Mouse (Mus musculus) limb, embryonic 11.5 days (tissue): ENCODE results near the gene Bpifb4. TPM values are rescaled to one million over a fixed set of nuclear protein-coding genes. Genes with fewer than 3 reads are reported as not detected.

ENCODE experiments used
- ATAC-seq: fragments of 200-750 bp; cut with Nextera tagmentation; 2 replicates; pipeline ENCODE4 v1.8.0; 2017; ENCODE audit warnings: low read depth; ENCODE audit not compliant: insufficient number of reproducible peaks, low FRiP score, low TSS enrichment
- DNase-seq: peaks from one replicate; pipeline ENCODE4 v3.0.0-alpha.2; 2015; ENCODE audit warnings: low spot score
- H3K27ac ChIP-seq: fragments of 300-500 bp; sonication (generic); replicated peaks from 2 replicates; pipeline ENCODE4 v1.5.1; 2014; ENCODE audit warnings: low read depth, mild to moderate bottlenecking, low read length
- H3K27me3 ChIP-seq: fragments of 300-500 bp; sonication (generic); 2 replicates; pipeline ENCODE4 v1.6.1; 2014; ENCODE audit warnings: mild to moderate bottlenecking, low read length, mixed read lengths; ENCODE audit not compliant: control insufficient read depth, insufficient read depth
- H3K36me3 ChIP-seq: fragments of 300-500 bp; sonication (generic); 2 replicates; pipeline ENCODE4 v1.6.1; 2014; ENCODE audit warnings: mild to moderate bottlenecking, low read length, moderate library complexity, mixed read lengths; ENCODE audit not compliant: control insufficient read depth, insufficient read depth
- H3K4me1 ChIP-seq: fragments of 300-500 bp; sonication (generic); 2 replicates; pipeline ENCODE4 v1.6.1; 2014; ENCODE audit warnings: low read length, mixed read lengths; ENCODE audit not compliant: control insufficient read depth, insufficient read depth
- H3K4me2 ChIP-seq: fragments of 300-500 bp; sonication (generic); 2 replicates; pipeline ENCODE4 v1.6.1; 2014; ENCODE audit warnings: low read depth, mild to moderate bottlenecking, moderate library complexity; ENCODE audit not compliant: severe bottlenecking
- H3K4me3 ChIP-seq: fragments of 300-500 bp; sonication (generic); 2 replicates; pipeline ENCODE4 v1.5.1; 2014; ENCODE audit warnings: low read depth, low read length
- H3K9ac ChIP-seq: fragments of 300-500 bp; sonication (generic); 2 replicates; pipeline ENCODE4 v1.6.1; 2014; ENCODE audit warnings: mild to moderate bottlenecking, low read length
- H3K9me3 ChIP-seq: fragments of 300-500 bp; sonication (generic); 2 replicates; pipeline ENCODE4 v1.6.1; 2016; ENCODE audit warnings: low read length; ENCODE audit not compliant: control insufficient read depth
- WGBS: fragments of 180-500 bp; shearing (Covaris S2); extraction: QIAGEN DNeasy Blood & Tissue Kit; methylation state at CpG from one replicate; pipeline ENCODE4 v1.1.7; 2014; 5-methylcytosine and 5-hydroxymethylcytosine counted together
- polyA plus RNA-seq: library from polyadenylated mRNA; unstranded; fragments of >200 nt; fragmentation: Nextera tagmentation; extraction: Ambion mirVana; gene quantifications from 2 replicates; pipeline ENCODE4 v1.2.1, GENCODE M21; 2014

Bpifb4 gene
- polyA plus RNA-seq, 1 experiment from 2014 or later, result not detected

DNA sequence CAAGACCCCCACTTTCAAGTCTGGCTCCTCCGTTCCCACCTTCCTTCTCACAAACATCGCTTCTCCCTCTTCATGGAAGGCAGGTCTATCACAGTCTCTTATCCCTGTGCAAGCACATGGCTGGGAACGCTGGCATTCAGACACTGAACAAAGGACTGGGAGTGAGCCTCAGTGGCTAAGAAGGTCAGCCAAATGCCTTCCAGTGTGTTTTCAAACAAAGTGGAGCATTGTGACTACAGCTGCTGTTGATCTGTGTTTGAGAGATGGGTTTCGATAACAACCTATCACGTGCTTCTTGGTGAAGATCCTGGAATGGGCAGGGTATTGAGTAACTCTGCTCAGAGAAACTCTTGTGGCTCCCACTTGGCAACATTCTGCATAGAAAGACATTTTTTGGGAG, 32.2 kb downstream of the Bpifb4 start:
- Histone ChIP-seq H3K27me3 (no peaks in the 10 kb centered on the region), H3K36me3 (no peaks in the 10 kb centered on the region), H3K4me3 (no peak overlapping the region), H3K27ac (no peak overlapping the region), H3K4me1 (no peaks in the 10 kb centered on the region), H3K4me2 (no peak overlapping the region), H3K9me3 (no peaks in the 10 kb centered on the region), H3K9ac (no peak overlapping the region)
- WGBS, result 88% methylated on average over 5 of the region's 5 CpGs
- DNase-seq, result no peak
- ATAC-seq, result no peak

GRCm38 (mm10) chr2:153974582-153974981, 36.6 kb downstream of the Bpifb4 start, which contains the start of gene Bpifa6:
TSS of gene Bpifa6 (plus strand) at chr2:153974945.
- H3K27ac ChIP-seq, result no peak within 1 kb of the TSS
- H3K27me3 ChIP-seq, result no peaks in the 10 kb centered on the region
- 74% methylated on average over 5 of the region's 5 CpGs for WGBS
- no peak within 1 kb of the TSS for H3K4me2 ChIP-seq
- ATAC-seq, result no peak
- no peaks in the 10 kb centered on the region for H3K4me1 ChIP-seq
- H3K36me3 ChIP-seq, result no peaks in the 10 kb centered on the region
- no peaks in the 10 kb centered on the region for H3K9me3 ChIP-seq
- H3K4me3 ChIP-seq, result no peak within 1 kb of the TSS
- DNase-seq, result no peak
- H3K9ac ChIP-seq, result no peak within 1 kb of the TSS

DNA sequence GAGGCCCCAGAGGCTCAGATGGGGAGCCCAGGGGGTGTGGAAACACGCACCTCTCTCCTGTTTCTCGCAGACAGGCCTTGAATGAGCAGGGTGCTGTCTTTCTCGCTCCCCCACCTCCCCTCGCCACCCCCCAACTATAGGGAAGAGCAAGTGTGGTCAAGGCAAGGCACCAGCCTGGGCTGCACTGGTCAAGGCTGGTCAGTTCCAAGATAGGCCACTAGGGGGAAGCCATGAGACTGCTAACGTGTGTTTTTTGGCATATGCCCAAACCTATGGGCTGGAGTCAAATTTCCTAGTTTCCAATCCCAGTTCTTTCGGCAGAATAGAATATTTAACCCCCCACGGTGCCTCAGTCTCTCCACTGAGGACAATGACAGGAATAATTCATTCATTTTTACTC, 57.8 kb downstream of the Bpifb4 start:
- DNase-seq (peak; percentile 89), ATAC-seq (no peak)
- 6% methylated on average over 7 of the region's 7 CpGs for WGBS
- Histone ChIP-seq H3K9ac (no peak overlapping the region), H3K27me3 (no peaks in the 10 kb centered on the region), H3K9me3 (no peaks in the 10 kb centered on the region), H3K4me1 (no peaks in the 10 kb centered on the region), H3K4me2 (no peak overlapping the region), H3K4me3 (no peak overlapping the region), H3K36me3 (no peaks in the 10 kb centered on the region), H3K27ac (no peak overlapping the region)

DNA sequence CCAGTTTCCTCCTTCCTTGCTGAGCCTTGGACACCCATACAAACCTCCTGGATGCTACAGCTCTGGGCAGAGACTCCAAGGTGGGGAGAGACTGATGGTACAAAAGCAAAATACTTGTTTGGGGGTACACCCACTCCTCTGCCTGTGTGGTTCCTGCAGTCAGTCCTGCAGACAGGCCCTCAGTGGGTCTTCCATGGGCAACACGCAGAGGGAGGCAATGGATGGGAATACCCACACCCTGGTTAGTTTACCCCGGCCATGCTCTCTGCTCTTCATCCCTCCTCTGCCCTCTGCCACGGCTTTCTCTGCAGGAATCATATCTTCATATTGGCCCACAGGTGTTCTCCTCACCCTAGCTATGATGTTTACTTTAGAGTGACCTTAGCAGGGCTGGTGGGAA, 62.5 kb downstream of the Bpifb4 start:
- Histone ChIP-seq H3K4me3 (no peak overlapping the region), H3K27ac (no peak overlapping the region), H3K27me3 (no peaks in the 10 kb centered on the region), H3K36me3 (no peaks in the 10 kb centered on the region), H3K4me1 (no peaks in the 10 kb centered on the region), H3K9me3 (no peaks in the 10 kb centered on the region), H3K4me2 (no peak overlapping the region), H3K9ac (no peak overlapping the region)
- 88% methylated on average over 3 of the region's 3 CpGs for WGBS
- DNase-seq (no peak), ATAC-seq (no peak)

- no peaks in the 10 kb centered on the region for H3K36me3 ChIP-seq
- H3K9ac ChIP-seq, result no peak overlapping the region
- no peaks in the 10 kb centered on the region for H3K27me3 ChIP-seq
- H3K27ac ChIP-seq, result no peak overlapping the region
- no peak for ATAC-seq
- no peaks in the 10 kb centered on the region for H3K4me1 ChIP-seq
- H3K9me3 ChIP-seq, result no peaks in the 10 kb centered on the region
- DNase-seq, result no peak
- H3K4me2 ChIP-seq, result no peak overlapping the region
- H3K4me3 ChIP-seq, result no peak overlapping the region
Observed at GRCm38 (mm10) chr2:154001056-154001455, 63.0 kb downstream of the Bpifb4 start.

GRCm38 (mm10) chr2:154004456-154004855, 66.4 kb downstream of the Bpifb4 start:
- Histone ChIP-seq H3K9ac (no peak overlapping the region), H3K4me1 (no peaks in the 10 kb centered on the region), H3K4me3 (no peak overlapping the region), H3K27me3 (no peaks in the 10 kb centered on the region), H3K4me2 (no peak overlapping the region), H3K36me3 (no peaks in the 10 kb centered on the region), H3K9me3 (no peaks in the 10 kb centered on the region), H3K27ac (no peak overlapping the region)
- DNase-seq (no peak), ATAC-seq (no peak)
- 85% methylated on average over 1 of the region's 1 CpGs for WGBS

- ATAC-seq, result no peak
- Histone ChIP-seq H3K27ac (no peak overlapping the region), H3K9ac (no peak overlapping the region), H3K27me3 (no peaks in the 10 kb centered on the region), H3K9me3 (no peaks in the 10 kb centered on the region), H3K4me1 (no peaks in the 10 kb centered on the region), H3K36me3 (no peaks in the 10 kb centered on the region), H3K4me3 (no peak overlapping the region), H3K4me2 (no peak overlapping the region)
- no peak for DNase-seq
- 73% methylated on average over 1 of the region's 1 CpGs for WGBS
Observed at GRCm38 (mm10) chr2:154005094-154005493, 67.1 kb downstream of the Bpifb4 start.

- 95% methylated on average over 4 of the region's 4 CpGs for WGBS
- Histone ChIP-seq H3K27ac (no peak overlapping the region), H3K36me3 (no peaks in the 10 kb centered on the region), H3K9ac (no peak overlapping the region), H3K4me2 (no peak overlapping the region), H3K9me3 (no peaks in the 10 kb centered on the region), H3K4me1 (no peaks in the 10 kb centered on the region), H3K27me3 (no peaks in the 10 kb centered on the region), H3K4me3 (no peak overlapping the region)
- DNase-seq, result no peak
- ATAC-seq, result no peak
Observed at GRCm38 (mm10) chr2:154005734-154006133, 67.7 kb downstream of the Bpifb4 start.

DNA sequence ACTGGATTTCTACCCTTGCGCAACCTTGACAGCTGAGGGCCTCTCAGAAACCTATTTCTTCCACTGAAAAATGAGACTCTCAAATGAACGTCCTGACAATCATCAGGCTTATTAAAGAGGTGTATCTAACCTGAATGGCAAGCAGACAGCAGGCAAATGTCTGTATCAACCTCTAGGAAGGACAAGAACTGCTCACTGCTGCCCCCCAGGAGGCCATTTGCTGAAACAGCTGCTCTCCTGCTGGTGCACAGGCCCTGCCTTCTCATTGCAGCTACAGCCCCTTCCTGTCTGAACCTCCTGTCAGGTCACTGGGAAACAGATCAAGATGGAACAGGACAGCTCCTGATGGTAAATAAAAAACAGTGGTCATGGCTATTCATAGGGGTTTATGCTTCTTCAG, 68.3 kb downstream of the Bpifb4 start:
- no peak for DNase-seq
- ATAC-seq, result no peak
- H3K4me3 ChIP-seq, result no peak overlapping the region
- no peaks in the 10 kb centered on the region for H3K27me3 ChIP-seq
- H3K9ac ChIP-seq, result no peak overlapping the region
- no peak overlapping the region for H3K4me2 ChIP-seq
- no peak overlapping the region for H3K27ac ChIP-seq
- H3K9me3 ChIP-seq, result no peaks in the 10 kb centered on the region
- no peaks in the 10 kb centered on the region for H3K36me3 ChIP-seq
- 83% methylated on average over 2 of the region's 2 CpGs for WGBS
- H3K4me1 ChIP-seq, result no peaks in the 10 kb centered on the region
